Mouse (Mus musculus) cerebral cortex, adult 2 months (tissue): ENCODE data around the gene Adamts6.

ENCODE experiments used
- WGBS: fragments of 180-500 bp; shearing (Covaris S2); methylation state at CpG from one replicate; pipeline ENCODE4 v1.1.7; 2018; 5-methylcytosine and 5-hydroxymethylcytosine counted together

The Adamts6 gene

DNA sequence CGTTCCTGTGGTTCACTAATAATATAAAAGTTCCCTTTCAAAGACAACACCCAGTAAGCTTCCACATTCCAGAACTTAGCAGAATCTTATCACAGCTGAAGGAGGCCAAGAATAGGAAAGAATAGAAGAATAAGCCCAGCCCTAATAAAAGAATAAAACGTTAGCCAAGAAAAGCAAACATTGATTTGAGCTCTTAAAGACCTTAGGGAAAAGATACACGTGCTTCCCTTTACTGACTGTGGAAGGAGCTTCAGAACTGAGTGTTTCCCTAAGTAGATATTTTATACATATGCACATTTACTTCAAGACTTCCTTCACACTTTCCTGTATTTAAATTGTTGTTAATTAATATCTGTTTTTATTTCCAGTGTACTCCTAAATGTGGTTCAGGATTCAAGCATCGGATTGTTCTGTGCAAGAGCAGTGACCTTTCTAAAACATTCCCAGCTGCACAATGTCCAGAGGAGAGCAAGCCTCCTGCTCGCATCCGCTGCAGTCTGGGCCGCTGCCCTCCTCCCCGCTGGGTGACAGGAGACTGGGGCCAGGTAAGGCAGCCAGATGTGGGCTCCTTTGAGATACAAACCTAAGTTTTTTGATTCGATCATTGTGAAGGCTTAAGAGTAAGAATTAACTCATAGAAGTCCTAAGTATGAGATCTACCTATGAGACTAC lies 188.8 kb downstream of the Adamts6 start:
- 81% methylated on average over 9 of the region's 9 CpGs for WGBS

DNA sequence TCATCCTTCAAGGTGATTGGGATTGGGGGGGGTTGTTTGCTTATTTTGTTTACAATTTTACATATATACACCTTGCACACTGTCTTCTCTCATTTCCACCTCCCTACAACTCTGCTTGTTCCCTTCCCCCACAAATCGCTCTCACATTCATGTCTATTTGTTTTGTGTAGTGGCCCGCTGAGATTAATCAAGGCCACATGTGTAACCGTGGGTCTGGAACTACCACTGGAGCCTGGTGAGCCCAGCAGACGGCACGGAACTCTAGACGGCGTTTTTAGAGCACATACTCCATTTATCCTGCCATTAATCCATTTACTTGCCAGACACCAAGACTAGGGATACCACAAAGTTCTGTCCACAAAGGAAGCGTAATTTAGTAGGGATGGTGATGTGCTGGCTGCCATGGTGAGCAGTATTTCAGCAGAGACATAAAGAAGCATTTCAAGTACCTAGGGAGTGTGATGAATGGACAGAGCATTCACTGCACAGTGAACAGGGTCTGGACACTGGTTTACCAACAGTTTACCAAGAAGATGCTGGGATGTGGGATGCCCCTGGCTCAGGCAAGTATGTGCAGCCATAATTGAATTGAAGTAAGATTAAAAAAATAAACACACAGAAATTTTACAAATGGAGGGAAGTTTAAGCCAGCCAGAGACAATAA lies 194.9 kb downstream of the Adamts6 start:
- 87% methylated on average over 8 of the region's 8 CpGs for WGBS

DNA sequence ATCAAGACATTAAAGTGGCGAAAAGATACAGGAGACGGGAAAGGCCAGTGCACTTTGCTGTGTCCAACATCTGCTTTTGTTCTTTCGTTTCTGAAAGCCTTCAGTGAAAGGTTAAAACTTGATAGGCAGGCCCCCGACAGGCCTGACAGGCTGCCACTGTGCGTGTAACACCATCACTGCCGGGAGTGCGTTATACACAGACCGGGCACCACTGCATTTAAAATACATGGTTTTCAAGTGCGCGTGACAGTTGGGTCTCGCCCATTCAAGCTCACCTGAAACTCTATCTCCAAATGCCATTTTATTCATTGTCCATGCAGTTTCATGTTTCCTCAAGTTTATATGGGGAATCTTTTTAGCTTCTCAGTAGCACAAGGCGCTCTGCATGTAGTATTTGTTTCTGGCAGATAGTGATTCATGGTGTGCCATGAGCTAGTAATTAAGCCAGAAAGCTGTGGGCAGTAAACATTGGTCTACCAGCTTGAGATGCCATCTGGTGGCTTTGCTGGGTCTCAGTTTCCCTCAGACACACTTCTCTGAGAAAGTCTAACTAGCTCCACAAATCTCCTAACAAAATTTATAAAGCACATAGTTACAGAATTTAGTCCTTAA lies 195.6 kb downstream of the Adamts6 start:
- 93% methylated on average over 12 of the region's 12 CpGs for WGBS

DNA sequence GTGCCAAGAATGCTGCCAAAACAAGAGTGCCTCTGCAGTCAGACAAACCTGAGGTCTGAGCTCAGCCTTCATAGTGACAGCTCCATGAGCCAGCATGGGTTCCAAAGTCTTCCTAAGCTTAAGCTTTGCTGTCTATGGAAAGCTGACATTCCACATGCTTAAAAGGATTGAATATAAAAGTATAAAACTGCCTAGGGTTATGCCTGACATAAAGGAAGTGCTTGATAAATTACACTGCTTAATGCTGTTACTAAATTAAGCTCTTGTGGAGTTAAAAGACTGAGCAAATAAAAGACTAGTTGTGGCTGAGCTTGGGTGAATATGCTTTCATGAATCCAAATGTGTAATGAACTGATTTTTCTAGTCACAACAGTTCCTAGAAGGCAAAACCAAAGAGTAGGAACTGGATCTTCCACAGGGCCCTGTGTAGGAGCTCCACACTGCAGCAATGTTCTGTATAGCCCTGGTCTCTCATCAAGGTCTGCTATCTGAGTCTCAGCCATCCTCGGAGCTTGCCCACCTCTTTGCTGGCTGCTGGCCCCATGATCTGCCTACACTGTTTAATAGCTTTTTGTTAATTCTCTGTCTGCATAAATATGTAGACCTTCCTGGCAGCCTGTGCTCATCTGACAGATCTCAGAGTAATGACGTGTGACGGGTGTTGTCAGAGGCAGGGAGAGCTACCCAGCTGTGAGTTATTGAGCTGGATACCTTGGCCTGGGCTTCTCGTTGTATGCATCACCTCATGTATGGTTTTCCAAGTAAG lies 203.6 kb downstream of the Adamts6 start:
- WGBS: 78% methylated on average over 4 of the region's 4 CpGs

DNA sequence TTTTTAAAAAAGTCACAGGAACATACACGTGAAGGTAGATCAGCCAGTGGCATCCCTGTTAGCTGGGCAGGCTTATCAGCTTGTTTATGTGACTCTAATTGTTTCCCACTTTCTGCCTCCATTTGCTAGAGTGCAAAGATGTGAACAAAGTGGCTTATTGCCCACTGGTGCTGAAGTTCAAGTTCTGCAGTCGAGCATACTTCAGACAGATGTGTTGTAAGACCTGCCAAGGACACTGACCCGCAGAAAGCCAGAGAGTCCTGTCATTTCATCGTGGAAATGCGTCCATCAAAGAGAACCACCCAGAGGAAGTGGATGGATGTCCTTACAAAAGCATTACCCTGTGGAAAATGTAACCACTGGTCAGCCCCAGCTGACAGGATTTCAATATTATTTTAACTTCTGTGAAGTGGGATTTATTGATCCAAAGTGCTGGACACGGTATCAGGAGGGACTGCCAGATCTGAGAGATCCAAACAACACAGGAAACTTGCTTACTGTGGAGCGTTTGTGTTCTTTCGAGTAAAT lies 205.9 kb downstream of the Adamts6 start:
- WGBS: 73% methylated on average over 8 of the region's 8 CpGs

DNA sequence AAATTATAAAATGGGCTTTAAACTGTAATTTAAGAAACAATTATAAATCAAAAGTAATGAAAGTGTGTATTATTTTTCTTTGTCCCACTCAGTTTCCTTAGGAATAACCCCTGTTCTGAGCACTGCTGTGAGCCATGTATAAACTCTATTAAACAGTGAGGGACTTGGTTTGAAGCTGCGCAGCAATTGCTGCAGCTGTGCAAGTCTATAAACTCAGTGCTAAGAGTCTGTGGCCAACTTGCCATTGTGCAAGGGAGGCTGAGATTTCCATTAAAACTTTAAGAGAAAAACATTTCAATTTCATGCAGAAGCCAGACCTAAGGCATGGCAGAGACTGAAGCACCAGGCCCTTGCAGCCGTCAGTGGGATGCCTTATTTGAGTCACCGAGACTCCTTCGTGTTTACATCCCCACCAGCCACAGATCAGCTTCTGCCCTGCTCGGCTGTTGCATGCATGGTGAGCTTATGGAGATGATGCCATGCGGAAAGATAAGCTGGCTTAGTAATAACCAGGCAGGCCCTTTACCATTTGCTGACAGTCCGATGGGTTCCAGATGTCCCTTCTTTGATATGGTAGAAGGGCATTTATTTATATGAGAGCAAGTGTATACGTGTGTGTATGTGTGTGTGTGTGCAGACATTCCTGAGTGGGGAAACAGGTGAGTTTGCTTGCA lies 206.7 kb downstream of the Adamts6 start:
- 91% methylated on average over 8 of the region's 8 CpGs for WGBS

DNA sequence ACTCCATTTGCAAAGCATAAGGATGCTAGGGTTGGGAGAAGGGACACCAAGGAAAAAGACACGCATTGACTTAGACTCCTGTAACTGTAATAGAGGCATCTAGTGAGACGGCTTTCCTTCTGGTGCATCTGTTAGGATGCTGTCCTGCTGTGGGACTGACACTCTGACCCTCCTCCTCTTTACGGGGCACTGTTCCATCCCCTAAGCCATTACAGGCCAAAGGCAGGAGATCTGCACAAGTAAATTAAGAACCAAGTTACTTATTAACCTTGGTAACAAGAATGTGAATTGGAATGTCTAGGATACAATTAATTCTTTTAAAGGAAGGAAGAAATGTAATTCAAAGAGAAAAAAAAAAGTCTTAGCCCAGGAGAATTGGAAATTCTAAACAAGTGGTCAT lies 210.0 kb downstream of the Adamts6 start:
- WGBS: 88% methylated on average over 3 of the region's 3 CpGs

DNA sequence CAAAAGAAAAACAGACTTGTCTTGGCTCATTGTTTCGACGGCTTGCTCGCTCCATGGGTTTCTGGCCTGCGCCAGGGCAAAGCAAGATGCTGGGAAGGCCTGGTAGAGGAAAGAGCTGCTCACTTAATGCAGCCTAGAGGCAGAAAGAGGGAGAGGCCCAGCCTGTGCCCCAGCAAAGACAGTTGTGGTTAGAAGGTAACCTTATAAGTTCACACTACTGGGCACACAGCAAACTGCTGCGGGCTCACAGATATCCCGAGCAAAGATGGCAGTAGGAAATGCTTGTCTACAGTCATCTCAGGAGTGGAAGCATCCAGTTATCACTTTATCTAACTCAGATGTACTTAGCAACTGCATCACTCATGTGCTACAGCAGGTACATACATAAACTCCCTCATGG lies 211.0 kb downstream of the Adamts6 start:
- whole genome bisulfite sequencing: 98% methylated on average over 6 of the region's 6 CpGs

DNA sequence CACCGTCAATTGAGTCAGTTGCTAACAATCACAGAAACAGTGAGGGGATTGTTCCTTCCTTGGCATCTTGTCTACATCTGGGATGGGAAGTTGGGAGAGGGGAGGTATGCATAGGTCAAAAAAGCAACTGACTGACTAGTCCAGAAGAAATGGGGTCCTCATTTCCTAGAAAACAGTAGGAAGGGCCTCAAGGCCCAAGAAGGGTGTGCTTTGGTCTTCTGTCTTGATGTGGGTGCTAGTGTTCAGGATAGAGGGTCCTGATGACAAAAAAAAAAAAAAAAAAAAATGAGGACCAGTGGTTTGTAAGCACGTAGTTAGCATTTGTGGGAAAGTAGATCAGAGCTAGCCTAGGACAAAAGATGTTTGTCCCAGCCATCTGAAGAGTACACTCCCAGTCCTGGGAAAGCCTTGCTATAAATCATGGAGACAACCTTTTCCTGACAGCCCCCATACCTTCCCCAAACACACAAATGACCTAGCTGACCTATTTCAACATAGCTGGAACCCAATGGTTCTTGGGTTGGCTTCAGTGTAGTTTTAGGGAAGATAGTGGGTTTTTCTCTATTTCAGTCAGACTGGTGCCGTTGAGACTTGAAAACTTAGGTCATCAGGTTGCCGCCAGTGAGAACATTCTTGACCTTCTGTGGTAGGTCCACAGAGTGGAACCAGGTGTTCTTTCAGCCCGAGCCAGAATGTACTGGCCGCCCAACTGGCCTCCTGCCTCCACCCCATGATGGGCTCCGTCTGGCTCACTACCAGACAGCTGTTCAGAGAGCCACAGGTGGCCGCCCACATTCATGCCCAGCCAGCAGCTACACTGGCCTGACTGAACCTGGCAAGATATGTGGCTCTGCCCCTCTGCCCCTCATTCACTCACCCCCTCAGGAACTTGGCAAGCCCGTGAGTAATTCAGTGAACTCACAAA lies 211.7 kb downstream of the Adamts6 start:
- WGBS: 75% methylated on average over 9 of the region's 9 CpGs

DNA sequence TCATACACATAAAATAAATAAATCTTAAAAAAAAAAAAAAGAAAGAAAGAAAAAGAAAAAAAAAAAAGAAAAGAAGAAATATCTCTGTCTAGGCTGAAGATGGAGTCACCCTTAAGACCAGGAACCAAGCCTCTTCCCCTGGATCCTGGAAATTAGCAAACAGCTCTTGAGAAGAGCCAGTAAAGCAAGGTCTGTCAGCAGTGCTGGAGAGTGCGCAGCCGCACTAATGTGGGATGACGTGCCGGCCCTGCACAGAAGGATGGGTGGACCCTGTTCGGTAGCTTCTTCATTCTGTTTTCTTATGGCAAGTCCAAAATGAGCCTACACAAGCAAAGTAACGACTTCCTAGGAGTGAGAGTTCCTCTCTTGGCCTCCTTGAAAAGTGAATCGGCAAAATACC lies 214.8 kb downstream of the Adamts6 start:
- 97% methylated on average over 7 of the region's 7 CpGs for WGBS

DNA sequence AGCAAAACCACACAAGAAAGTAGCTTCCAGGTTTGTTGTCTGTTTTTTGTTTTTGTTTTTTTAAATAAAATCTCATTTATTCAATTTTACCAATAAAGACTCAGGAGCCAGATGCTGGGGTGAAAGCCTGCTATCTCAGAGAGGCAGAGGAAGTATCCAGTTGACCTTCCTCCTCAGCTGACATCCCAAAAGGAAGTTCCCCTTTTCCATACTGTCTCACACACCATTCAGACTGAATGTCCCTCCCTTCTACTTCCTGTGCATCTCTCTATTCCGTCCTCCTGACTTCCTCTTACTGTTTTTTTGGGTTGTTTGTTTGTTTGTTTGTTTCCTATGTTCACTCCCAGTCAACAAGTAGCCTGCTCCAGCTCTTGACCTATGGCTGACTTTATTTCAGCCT lies 216.4 kb downstream of the Adamts6 start:
- 78% methylated on average over 1 of the region's 1 CpGs for WGBS

DNA sequence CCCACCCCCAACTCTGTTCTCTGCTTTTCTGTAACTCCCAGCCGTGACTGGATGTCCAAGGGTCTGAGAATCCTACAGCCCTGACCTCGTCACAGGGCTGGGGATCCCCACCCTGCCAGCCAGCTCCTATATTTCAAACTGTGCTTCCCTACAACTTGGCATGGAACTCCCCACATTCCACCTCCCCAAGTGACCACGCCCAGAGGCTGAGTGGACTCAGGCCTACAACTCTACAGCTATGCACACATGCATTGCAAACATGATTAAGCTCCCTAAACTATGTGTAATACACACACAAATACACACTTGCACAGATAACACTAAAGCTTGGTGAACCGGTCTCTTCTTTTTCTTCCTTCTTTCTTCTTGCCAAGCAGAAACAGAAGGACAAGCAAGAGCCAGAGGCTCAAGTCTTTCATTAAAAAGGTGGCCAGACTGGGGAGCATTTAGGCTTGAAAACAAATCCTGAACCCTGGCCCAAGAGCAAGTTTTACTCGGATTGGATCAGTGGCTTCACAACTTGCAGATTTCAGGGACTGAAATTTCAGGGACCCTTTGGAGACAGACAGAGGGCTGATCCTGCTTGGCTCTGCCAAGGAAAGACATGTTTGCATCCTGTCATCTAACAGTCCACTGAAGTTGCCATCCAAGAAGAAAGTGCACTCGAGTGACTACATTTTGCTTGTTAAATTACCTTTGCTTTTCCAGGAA lies 218.7 kb downstream of the Adamts6 start:
- 80% methylated on average over 6 of the region's 6 CpGs for WGBS

DNA sequence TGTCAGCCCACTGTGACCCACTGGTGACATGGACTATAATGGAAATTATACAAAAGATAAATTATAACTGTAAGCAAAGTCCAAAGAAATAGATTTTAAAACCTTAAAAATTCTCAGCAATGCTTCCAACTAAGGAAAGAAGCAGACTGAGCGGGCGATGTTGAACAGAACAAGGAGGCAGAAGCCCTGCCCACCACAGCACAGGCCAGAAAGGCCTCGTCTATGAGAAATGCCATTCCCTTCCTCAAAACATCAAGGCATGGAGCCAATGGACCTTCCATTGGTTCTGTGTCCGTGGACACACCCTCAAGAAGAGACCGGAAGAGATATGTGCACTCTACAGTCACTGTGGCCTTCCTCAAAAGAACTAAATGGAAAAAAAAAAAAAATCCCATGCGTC lies 220.0 kb downstream of the Adamts6 start:
- WGBS: 96% methylated on average over 6 of the region's 6 CpGs

DNA sequence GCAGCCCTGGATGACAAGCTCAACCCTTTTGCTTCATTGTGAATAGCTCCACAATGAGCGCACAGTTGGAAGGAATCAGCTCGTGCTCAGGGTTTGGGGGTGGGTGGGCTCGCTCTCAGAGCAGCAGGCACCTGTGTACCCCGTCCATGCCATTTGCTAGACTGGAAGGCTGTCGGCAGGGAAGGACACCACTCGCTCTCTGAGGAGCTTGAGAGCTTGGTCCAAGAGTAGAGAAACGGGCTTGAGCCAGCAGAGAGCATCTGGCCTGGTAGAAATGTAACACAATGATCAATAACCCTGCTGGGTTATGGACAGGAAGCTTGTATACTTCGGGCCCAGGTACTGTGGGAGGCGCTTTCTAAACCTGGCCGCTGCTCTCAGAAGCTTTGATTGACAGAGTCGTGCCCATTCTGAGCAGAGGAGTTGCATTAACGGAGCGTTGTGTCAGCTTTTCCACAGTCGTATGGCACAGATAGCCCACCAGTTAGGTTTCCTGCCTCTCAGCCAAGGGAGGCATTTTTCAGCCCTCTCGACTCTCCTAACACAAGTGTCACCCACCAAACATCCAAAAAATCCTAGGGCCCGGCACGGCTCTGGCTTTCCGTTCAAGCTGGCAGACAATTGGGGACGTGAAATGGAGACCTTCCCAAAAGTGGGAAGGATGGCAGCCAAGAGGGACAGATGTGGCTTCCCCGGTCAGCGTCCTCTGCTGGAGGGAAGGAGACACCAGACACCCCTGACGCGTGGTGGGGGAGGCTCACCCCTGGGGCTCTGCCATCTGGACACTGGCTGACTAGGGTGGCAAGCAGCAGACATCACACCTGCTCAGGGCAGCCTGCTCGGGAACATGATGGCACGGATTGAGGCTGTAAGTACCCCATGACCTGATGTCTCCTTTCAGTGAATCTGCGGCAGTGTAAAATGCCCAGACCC lies 222.2 kb downstream of the Adamts6 start:
- WGBS: 69% methylated on average over 26 of the region's 26 CpGs

DNA sequence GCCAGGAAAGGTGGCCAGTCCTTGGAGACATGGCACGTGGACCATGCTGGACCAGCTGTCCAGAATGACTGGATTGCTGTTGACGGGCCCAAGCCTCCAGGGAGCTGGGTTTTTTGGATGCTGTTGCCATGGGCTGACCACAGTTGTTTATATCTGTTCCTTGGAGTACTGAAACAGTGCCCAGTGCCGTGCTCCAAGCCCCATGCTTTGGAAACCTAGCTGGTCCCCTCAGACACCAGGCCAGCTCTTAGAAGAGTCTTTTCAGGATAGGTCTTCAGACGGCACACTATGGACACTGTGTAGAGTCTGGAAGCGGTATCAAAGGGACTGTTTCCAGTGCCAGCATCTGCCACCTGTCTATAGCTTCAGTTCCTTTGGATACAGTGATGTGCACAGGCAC lies 223.1 kb downstream of the Adamts6 start:
- 80% methylated on average over 5 of the region's 5 CpGs for WGBS

DNA sequence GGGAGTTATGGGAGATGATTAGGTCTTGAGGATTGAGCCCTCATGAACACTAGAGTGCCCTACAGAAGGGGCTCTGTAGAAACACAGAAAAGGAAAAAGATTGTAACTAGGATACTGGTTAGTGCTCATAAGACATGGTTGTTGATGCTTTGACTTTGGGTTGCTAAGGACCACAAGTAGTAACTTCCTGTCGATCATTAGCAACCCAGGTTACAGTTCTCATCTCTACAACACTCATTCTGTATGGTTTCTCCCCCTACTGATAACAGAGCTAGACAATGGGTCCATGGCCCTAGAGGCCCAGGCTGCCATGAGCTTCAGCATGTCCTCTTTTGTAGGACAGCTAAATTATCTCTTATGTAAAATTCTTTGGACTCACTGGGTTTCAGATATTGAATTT lies 227.4 kb downstream of the Adamts6 start:
- WGBS: 97% methylated on average over 1 of the region's 1 CpGs

DNA sequence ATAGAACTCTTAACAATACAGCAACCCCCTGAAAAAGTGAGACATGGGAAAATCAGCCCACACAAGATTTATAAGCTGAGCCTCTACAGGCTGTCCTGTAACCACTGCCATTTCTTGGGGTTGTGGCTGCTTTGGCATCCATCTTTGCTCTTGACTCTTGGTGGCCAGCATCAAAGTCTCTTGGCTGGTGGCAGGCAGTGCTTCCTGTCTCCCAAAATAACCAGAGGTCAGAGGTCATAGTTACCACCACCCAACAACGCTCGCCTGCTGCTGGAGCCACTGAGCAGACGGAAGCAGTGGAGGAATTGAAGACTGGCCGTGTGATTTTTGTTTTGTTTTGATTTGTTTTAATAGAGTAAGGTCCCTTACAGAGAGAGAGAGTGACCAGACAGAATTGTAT lies 228.5 kb downstream of the Adamts6 start:
- WGBS: 74% methylated on average over 4 of the region's 4 CpGs

DNA sequence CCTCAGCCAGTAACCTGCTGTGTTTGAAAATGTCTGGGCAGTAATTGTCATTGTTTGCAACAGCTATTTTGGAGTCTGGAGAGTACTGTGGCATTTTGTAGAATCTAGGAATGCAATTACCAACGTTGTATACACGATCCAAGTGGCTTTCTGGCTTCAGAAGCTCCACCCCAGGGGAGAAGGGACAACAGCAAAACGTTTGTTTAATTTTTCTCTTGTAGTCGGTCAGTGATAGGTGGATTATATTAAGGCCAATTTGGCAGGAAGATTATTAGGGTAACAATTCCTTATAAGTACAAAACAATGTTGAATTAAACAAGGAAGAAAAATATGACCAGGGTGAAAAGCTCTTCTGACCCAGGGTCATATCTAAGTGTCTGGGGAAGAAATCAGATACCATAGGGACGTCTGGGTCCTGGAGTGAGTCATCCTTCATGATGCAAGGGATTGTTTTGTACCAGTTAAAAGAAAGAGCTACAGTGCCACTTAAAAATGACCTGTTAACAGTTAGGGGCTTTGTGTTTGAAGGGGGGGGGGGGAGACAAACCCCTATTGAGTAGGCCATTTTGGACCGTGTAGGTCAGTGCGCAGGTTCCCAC lies 229.2 kb downstream of the Adamts6 start:
- WGBS: 65% methylated on average over 7 of the region's 7 CpGs
